Mouse (Mus musculus) ES-E14 (cell line): ENCODE measurements around the gene Mgst2.

Experiments used
- CHD2 ChIP-seq: IDR thresholded peaks from 2 replicates; pipeline ENCODE4 v1.6.1; 2014; ENCODE audit warnings: mild to moderate bottlenecking, low read depth, low read length, inconsistent platforms
- HCFC1 ChIP-seq: IDR thresholded peaks from 2 replicates; pipeline ENCODE4 v1.6.1; 2012; ENCODE audit warnings: low read length, inconsistent platforms, borderline replicate concordance; ENCODE audit not compliant: insufficient read depth

- TF ChIP-seq HCFC1 = no peak
- no peak for TF ChIP-seq CHD2
Observed at GRCm38 (mm10) chr3:51686316-51686715, 26.2 kb downstream of the Mgst2 start.
